Mouse (Mus musculus) small intestine, adult 2 months (tissue): ENCODE data around the gene Atp5g3. TPM values are rescaled to one million over a fixed set of nuclear protein-coding genes. Genes with fewer than 3 reads are reported as not detected.

Experiments
- H3K27ac ChIP-seq: fragments of 200-500 bp; 2 replicates; pipeline ENCODE4 v1.5.1; 2012; ENCODE audit warnings: low read depth, low read length, control low read depth, inconsistent platforms; ENCODE audit not compliant: insufficient read depth
- H3K27me3 ChIP-seq: fragments of 200-500 bp; 2 replicates; pipeline ENCODE4 v1.6.1; 2012; ENCODE audit warnings: mild to moderate bottlenecking, moderate library complexity, low read length, inconsistent platforms; ENCODE audit not compliant: control insufficient read depth, insufficient read depth
- H3K36me3 ChIP-seq: fragments of 200-500 bp; 2 replicates; pipeline ENCODE4 v1.6.1; 2012; ENCODE audit warnings: mild to moderate bottlenecking, low read length, control low read depth, inconsistent platforms; ENCODE audit not compliant: control insufficient read depth, insufficient read depth
- H3K4me1 ChIP-seq: fragments of 200-500 bp; 2 replicates; pipeline ENCODE4 v1.6.1; 2012; ENCODE audit warnings: low read length, inconsistent platforms, mixed read lengths; ENCODE audit not compliant: control insufficient read depth, insufficient read depth, insufficient read length
- H3K4me3 ChIP-seq: fragments of 200-500 bp; 2 replicates; pipeline ENCODE4 v1.5.1; 2012; ENCODE audit warnings: low read depth, mild to moderate bottlenecking, control low read depth, inconsistent platforms, low read length, moderate library complexity
- CTCF ChIP-seq: fragments of 200-500 bp; IDR thresholded peaks from 2 replicates; pipeline ENCODE4 v1.5.1; 2012; ENCODE audit warnings: low read depth, mild to moderate bottlenecking, control low read depth, inconsistent platforms, low read length, moderate library complexity, mixed read lengths; ENCODE audit not compliant: insufficient replicate concordance, insufficient read length; ENCODE audit errors: extremely low read depth
- POLR2A ChIP-seq: fragments of 200-500 bp; IDR thresholded peaks from 2 replicates; pipeline ENCODE4 v1.6.1; 2012; ENCODE audit warnings: low read depth, mild to moderate bottlenecking, control low read depth, inconsistent platforms, low read length, moderate library complexity
- WGBS: fragments of 180-500 bp; shearing (Covaris S2); methylation state at CpG from one replicate; pipeline ENCODE4 v1.1.7; 2018; 5-methylcytosine and 5-hydroxymethylcytosine counted together
- polyA plus RNA-seq: library from polyadenylated mRNA; depleted of rRNA; stranded (reverse); fragments of >200 nt; gene quantifications from 2 replicates; pipeline ENCODE4 v1.2.3, GENCODE M21; 2012

Atp5g3 gene
- polyA plus RNA-seq, 1 experiment: 1,043 TPM

DNA sequence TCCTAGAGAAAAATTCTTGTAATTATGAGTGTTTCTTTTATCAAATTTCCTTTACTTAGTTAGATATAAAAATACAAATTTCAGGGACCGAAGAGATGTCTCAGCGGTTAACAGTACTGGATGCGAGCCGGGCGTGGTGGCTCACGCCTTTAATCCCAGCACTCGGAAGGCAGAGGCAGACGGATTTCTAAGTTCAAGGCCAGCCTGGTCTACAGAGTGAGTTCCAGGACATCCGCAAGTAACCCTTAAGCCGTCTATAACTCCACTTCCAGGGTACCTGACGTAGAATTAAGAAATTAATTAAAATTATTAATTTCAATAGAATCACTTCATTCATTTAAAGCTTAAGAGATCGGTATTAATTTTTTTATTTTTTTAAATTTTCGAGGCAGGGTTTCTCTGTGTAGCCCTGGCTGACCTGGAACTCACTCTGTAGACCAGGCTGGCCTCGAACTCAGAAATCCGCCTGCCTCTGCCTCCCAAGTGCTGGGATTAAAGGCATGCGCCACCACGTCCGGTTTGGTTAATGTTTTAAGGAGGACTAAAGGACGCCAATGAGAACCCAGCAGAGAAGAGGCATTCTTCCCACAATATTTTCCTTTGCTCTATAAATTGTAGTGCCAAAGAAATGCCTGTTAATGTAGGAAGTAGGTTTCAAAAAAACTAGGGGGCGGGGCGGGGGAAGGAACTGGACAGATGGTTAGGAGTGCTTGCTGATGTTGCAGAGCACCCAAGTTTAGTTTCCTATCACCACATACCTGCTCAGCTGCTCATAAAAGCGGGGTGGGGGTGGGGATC, 17.5 kb downstream of the Atp5g3 start:
- Histone ChIP-seq H3K4me3 (peak overlapping the region; percentile 45), H3K36me3 (no peaks in the 10 kb centered on the region)

DNA sequence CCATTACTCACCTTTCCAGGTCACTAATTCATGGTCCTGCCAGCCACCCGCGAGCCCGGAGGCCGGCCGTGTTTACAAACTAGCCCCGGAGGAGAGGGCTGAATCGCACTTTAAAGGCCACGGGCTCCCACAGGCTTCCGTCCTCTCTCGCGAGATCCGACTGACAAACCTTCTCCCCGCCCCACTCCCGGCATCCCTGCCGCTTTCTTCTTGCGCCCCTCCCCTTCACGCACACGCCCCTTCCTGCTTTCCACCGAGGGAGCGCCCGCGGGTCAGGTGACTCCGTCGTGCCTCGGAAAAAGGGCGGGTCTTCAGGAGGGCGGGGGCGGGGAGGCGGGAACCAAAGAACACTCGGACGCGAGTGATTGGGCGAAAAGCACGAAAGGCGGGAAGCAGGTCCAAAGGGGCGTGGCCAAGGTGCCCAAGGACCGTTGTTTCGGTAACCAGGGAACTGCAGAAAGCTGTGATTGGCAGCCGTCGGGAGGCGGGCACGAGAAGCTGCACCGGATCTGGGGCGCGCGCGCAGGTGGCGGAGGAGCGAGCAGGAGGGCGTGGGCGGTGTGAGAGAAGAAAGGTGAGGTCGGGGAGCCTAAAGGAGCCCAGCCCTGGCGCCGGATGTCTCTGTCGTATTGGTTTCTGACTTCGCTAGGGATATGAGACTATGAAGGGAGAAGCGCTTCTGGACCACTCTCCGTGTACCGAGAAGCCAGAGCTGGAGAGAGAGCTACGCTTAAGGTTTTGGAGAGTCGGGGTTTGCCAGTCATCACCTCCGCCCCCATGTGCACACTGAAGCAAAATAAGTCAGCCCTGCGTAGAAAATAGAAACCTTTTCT, 18.4 kb downstream of the Atp5g3 start, which contains the start of gene Atf2:
TSS of gene Atf2 (minus strand) at position 176 of the 833 bp plus-strand sequence.
- H3K36me3 ChIP-seq: no peaks in the 10 kb centered on the region
- under 1% methylated on average over 63 of the region's 63 CpGs for WGBS
- peak within 1 kb of the TSS; percentile 75 for H3K27ac ChIP-seq
- no peaks in the 10 kb centered on the region for H3K27me3 ChIP-seq
- TF ChIP-seq POLR2A: peak; percentile 93
- TF ChIP-seq CTCF: no peak
- peaks cover 2% of the 10 kb centered on the region; the same call in 1 of the 2 replicates for H3K4me1 ChIP-seq
- H3K4me3 ChIP-seq: peak within 1 kb of the TSS; percentile 97

More for the DNA sequence above, 17.5 kb downstream of the Atp5g3 start:
- Histone ChIP-seq H3K4me1 (peaks cover 2% of the 10 kb centered on the region; the same call in 1 of the 2 replicates), H3K27ac (no peak overlapping the region), H3K27me3 (no peaks in the 10 kb centered on the region)
- TF ChIP-seq POLR2A: no peak
- TF ChIP-seq CTCF: no peak
- 47% methylated on average over 22 of the region's 22 CpGs for WGBS

DNA sequence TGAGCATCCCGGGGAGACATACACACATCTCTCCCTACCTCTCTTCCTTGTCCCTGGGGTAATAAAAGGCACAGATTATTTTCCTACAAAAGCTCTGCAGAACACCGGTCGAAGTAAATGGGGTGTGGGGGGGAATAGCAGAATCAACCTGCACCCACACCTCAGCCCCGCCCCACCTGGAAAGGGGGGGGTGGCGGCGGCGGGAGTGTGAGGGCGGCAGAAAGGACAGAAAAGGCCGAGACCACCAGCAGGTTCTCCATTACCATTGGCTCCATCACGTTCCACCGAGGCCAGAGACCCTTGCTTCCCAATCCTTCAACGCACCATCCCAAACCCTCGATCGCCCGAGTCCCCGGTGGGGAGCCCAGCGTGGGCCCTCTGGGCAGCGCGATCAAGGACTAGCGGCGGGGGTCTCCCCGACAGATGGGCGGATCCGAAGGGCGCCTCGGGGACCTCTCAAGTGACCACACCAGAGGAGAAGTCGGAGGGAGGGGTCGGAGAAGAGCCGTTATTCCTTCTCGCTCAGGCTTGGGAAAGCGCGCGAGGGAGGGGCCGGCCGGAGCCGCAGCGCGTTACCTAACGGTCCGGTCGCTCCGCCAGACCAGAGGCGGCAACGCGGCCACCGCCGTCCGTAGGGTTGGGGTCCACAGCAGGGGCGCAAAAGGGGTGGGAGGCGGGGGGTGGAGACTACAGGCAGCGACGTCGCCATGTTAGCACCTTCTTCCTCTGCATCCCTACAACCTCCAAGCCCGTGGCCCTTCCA, 19.2 kb downstream of the Atp5g3 start:
- H3K27me3 ChIP-seq: no peaks in the 10 kb centered on the region
- peak overlapping the region; percentile 97 for H3K4me3 ChIP-seq
- WGBS: under 1% methylated on average over 54 of the region's 54 CpGs
- peaks cover 2% of the 10 kb centered on the region; the same call in 1 of the 2 replicates for H3K4me1 ChIP-seq
- TF ChIP-seq CTCF (no peak), POLR2A (no peak)
- no peaks in the 10 kb centered on the region for H3K36me3 ChIP-seq
- peak overlapping the region; percentile 69 for H3K27ac ChIP-seq

DNA sequence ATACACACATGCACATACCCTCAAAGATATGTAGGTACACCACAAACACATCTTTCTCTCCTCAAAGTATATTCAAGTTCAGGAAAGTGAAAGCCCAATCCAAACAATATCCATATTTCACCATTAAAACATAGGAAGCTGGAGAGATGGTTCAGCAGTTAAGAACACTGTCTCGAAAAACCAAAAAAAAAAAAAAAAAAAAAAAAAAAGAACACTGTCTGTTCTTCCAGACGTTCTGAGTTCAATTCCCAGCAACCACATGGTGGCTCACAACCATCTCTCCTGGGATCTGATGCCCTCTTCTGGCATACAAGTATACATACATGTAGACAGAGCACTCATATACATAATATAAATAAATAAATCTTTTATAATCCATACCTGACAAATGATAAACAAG, 25.1 kb downstream of the Atp5g3 start:
- H3K27ac ChIP-seq: no peak overlapping the region
- H3K4me1 ChIP-seq: no peaks in the 10 kb centered on the region
- no peak overlapping the region for H3K4me3 ChIP-seq
- TF ChIP-seq CTCF: no peak
- no peak for TF ChIP-seq POLR2A
- no peaks in the 10 kb centered on the region for H3K36me3 ChIP-seq
- no peaks in the 10 kb centered on the region for H3K27me3 ChIP-seq
- 72% methylated on average over 2 of the region's 2 CpGs for WGBS

DNA sequence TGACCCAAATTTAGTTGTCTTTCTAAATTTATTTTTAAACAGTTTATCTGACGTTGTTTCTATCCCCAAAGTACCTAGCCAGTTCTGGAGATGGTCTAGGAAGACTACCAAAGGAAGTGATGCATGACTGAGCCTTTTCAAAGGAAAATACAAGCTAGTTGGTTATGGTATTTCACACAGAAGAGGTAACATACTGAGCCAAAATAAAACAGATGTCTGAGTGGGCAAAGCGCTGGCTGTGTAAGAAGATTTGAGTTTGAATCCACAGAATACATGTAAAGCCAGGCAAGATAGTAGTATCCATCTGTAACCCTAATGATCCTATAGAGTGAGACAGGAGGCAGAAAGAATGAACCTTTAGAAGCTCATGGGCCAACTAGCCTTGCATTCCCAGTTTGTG, 33.2 kb downstream of the Atp5g3 start:
- no peak overlapping the region for H3K27ac ChIP-seq
- TF ChIP-seq POLR2A (no peak), CTCF (no peak)
- no peaks in the 10 kb centered on the region for H3K4me1 ChIP-seq
- H3K4me3 ChIP-seq: no peak overlapping the region
- no peaks in the 10 kb centered on the region; the same call in 1 of the 2 replicates for H3K36me3 ChIP-seq
- no peaks in the 10 kb centered on the region for H3K27me3 ChIP-seq
- WGBS: 86% methylated on average over 2 of the region's 2 CpGs

DNA sequence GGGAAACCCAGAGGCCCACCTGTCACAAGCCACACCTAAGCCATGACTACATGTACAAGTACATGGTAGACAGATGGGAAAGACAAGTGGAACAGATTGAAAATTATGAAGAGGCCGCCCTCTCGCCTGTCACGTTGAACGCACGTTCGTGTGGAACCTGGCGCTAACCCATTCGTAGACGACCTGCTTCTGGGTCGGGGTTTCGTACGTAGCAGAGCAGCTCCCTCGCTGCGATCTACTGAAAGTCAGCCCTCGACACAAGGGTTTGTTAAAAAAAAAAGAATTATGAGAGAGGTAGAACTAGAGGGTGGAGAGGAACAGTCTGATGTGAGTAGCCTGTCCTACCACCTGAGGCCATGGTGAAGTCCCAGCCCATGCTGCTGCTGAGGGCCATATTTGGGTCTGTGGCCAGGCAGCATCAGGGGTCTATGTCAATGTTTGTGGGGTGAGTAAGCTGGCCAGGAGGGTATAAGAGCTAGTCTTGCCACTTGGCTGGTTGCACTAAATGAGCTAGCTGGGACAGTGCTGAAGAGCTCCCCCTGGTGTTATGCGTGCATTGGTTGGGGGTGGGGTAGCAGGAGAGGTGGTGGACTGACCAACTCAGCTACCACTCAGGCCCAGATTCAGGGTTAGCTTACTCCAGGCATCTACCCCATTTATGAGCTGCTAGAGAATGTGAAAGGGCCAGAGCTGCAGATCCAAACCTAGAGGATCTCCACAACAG, 43.2 kb downstream of the Atp5g3 start:
- Histone ChIP-seq H3K36me3 (peaks cover 2% of the 10 kb centered on the region; the same call in 1 of the 2 replicates), H3K27ac (no peak overlapping the region), H3K4me1 (no peaks in the 10 kb centered on the region), H3K27me3 (no peaks in the 10 kb centered on the region), H3K4me3 (no peak overlapping the region)
- 85% methylated on average over 16 of the region's 16 CpGs for WGBS
- TF ChIP-seq CTCF: peak; percentile 56; the same call in 1 of the 2 replicates
- no peak for TF ChIP-seq POLR2A
